Mouse (Mus musculus): ENCODE results near the gene Pla2g4e.

Pla2g4e gene

DNA sequence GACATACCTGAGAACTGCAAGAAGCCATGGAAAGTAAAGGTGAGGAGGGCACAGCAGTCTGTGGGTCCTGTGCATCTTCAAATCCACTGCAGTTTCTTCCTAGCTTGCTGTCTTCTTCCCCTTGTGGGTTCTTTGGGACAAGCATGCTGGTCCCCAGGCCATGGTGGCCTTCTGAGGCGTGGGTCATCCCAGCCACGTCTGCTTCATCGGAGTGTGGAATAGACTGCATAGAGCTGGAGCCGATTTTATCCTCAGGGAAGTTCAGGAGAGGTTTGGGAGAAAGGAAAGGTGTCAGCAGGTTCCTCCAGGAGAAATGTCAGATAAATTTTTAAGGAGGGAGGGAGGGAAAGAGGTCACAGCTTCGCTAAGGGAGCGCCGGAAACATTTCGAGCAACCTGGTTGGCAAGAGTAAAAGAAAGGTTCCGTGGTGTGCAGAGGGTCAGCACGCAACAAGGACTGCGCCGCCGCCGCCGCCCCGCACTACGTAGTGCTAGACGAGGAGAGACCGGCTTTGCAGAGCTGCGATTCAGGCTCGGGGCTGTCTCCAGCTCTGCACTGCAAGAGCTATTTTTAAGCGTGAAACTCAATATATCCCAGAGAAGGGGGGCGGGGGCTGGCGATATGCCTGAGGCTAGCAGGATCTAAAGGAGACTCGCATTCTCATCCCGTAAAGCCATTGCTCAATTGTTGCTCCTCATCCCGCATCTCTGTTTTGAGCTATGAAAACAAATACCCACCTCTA, at the start of gene Pla2g4e:
Gene Pla2g4e, minus strand, starts transcription at position 657 of the 742 bp plus-strand sequence.
- CTCF ChIA-PET: interaction anchor here (0.6 to 2.5 kb wide), 27 partner anchors 7 to 210 kb away, joined by 3 to 17 read pairs (median 3); no protein-coding TSS in a partner anchor
- POLR2A ChIA-PET: interaction anchor here (0.7 to 2.4 kb wide), 43 partner anchors 9 to 1398 kb away, joined by 3 to 13 read pairs (median 4); partner anchors contain the start of genes Adal (in 2 of the 4), Ehd4 (in 2 of the 4), Lcmt2 (in 2 of the 4) and Vps39 (in 1 of the 4)

DNA sequence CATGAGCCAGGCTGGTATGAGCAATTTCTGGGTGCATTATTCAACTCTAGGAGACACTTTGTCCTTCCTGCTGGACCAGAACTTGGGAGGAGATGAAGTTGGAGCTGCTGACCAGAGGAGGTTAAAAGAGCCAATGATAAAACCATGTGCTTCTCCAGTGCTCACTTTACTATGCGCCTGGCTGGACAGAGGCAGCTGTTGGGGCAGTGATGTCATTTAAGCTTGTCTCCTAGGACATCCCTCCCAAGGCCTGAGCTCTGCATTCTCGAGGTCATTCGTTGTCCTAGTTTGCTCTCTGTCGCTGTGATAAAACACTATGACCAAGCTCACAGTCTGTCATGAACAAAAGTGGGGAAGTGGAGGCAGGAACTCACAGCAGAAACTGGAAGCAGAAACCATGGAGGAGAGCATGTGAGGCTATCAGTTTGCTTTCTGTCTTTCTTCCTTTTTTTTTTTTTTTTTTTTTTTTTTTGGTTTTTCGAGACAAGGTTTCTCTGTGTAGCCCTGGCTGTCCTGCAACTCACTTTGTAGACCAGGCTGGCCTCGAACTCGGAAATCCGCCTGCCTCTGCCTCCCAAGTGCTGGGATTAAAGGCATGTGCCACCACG, 46.4 kb upstream of the Pla2g4e start:
- CTCF ChIA-PET: interaction anchor here in 3 of 4 experiments (0.9 to 1.4 kb wide), 4 partner anchors 11 to 118 kb away, joined by 3 to 7 read pairs (median 4); no protein-coding TSS in a partner anchor

GRCm38 (mm10) chr2:120288995-120289394, 43.9 kb upstream of the Pla2g4e start, which contains the start of gene Pla2g4d:
Gene Pla2g4d, minus strand, starts transcription at chr2:120289197.
- ChIA-PET POLR2A (no interaction called here), CTCF (interaction anchor here in 2 of 4 experiments (0.7 to 1.5 kb wide), 2 partner anchors 9 to 20 kb away, joined by 3 to 5 read pairs; no protein-coding TSS in a partner anchor)

More for the DNA sequence above, 46.4 kb upstream of the Pla2g4e start:
- POLR2A ChIA-PET: interaction anchor here in 3 of 4 experiments (0.6 to 1.2 kb wide), 4 partner anchors 8 to 317 kb away, joined by 3 to 7 read pairs (median 3); partner anchors contain the start of genes Haus2 (in 1 of the 3), Lrrc57 (in 1 of the 3) and Vps39 (in 1 of the 3)

DNA sequence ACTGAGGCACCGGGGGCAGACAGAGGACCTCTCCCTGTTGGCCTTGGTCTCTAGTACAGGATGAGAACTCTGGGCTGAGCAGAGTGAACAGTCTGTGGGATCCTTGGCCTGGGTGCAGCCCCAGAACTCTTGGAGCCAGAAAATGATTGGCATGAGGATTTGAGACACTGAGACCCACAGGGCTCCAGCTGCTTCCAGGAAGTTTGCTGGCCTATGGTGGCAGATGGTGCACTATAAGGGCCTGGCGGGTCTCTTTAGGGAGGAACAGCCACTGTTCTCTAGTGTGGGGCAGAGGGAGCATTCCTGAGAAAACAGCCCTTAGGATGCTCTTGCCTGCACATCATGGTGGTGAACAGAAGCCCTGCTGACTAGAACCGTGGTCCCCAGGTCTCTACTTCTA, 43.3 kb upstream of the Pla2g4e start:
- ChIA-PET CTCF (interaction anchor here in 2 of 4 experiments (0.7 to 1.5 kb wide), 2 partner anchors 8 to 20 kb away, joined by 3 to 5 read pairs; no protein-coding TSS in a partner anchor), POLR2A (no interaction called here)

DNA sequence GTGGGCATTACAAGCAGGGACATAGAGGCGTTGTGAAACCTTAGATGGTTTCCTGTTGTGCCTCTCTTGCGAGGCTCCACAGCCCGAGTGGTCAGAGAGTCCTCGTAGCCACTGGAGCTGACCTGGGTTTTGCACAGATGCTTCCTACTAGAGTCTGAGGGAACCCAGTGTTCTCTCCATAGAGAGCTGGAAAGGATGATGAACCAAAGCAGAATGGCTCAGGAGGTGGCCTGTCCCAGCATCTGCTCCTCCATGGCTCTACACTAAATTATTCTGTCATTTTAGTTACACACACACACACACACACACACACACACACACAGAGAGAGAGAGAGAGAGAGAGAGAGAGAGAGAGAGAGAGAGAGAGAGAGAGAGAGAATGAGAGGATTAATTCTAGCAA, 40.5 kb upstream of the Pla2g4e start:
- CTCF ChIA-PET: interaction anchor here in 3 of 4 experiments (0.6 to 2.4 kb wide), 4 partner anchors 17 to 519 kb away, joined by 3 to 11 read pairs (median 4); no protein-coding TSS in a partner anchor

GRCm38 (mm10) chr2:120284705-120285104, 39.6 kb upstream of the Pla2g4e start:
- CTCF ChIA-PET: interaction anchor here in 2 of 4 experiments (1.2 to 2.4 kb wide), 2 partner anchors 16 to 97 kb away, joined by 3 to 11 read pairs; no protein-coding TSS in a partner anchor
- POLR2A ChIA-PET: no interaction called here

More for the DNA sequence above, 40.5 kb upstream of the Pla2g4e start:
- POLR2A ChIA-PET: interaction anchor here in 1 of 4 experiments (0.7 kb wide), 1 partner anchor 9 kb away, joined by 4 read pairs; no protein-coding TSS in a partner anchor

GRCm38 (mm10) chr2:120284094-120284493, 39.0 kb upstream of the Pla2g4e start:
- ChIA-PET POLR2A (no interaction called here), CTCF (interaction anchor here in 1 of 4 experiments (1.2 to 2.4 kb wide), 2 partner anchors 15 to 110 kb away, joined by 4 to 11 read pairs; no protein-coding TSS in a partner anchor)

DNA sequence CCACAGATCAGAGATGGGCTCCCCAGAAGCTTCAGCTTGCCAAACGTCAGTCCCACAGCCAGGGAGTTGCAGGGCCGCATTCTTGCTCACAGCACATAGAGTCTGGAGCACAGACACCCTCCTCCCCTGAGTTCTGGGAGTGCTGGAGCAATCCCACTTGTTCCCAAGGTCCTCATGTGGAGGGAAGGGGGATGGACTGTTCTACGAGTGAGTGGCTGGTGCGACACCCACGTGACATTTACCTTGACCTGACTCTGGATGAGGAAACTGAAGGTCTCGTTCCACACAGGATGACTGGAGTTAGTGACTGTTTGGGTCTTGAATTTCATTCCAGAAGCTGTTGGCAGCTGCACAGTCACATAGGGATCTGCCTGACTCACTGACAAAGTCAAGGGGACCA, 38.4 kb upstream of the Pla2g4e start:
- ChIA-PET POLR2A (interaction anchor here in 2 of 4 experiments (0.9 to 1.2 kb wide), 2 partner anchors 8 to 69 kb away, joined by 3 read pairs; partner anchors contain the start of gene Vps39 (in 1 of the 2)), CTCF (interaction anchor here in 1 of 4 experiments (1.2 kb wide), 1 partner anchor 110 kb away, joined by 4 read pairs; no protein-coding TSS in a partner anchor)

- POLR2A ChIA-PET: interaction anchor here in 2 of 4 experiments (1.3 to 1.5 kb wide), 3 partner anchors 20 to 108 kb away, joined by 3 to 4 read pairs (median 3); no protein-coding TSS in a partner anchor
- CTCF ChIA-PET: interaction anchor here (0.6 to 3.7 kb wide), 31 partner anchors 10 to 477 kb away, joined by 3 to 64 read pairs (median 6); partner anchors contain the start of gene Pla2g4e (in 1 of the 4)
Measured at GRCm38 (mm10) chr2:120281221-120281620, 36.1 kb upstream of the Pla2g4e start.

- POLR2A ChIA-PET: interaction anchor here in 2 of 4 experiments (0.9 to 2.0 kb wide), 8 partner anchors 11 to 252 kb away, joined by 3 to 6 read pairs (median 3); partner anchors contain the start of genes Ehd4 (in 1 of the 2) and Vps39 (in 1 of the 2)
- CTCF ChIA-PET: interaction anchor here (0.6 to 3.7 kb wide), 83 partner anchors 9 to 475 kb away, joined by 3 to 64 read pairs (median 4); partner anchors contain the start of genes Ehd4 (in 2 of the 4), Pla2g4e (in 2 of the 4) and Pla2g4d (in 1 of the 4)
Measured at GRCm38 (mm10) chr2:120279961-120280360, 34.8 kb upstream of the Pla2g4e start.

GRCm38 (mm10) chr2:120276951-120277350, 31.8 kb upstream of the Pla2g4e start:
- CTCF ChIA-PET: interaction anchor here in 2 of 4 experiments (0.6 to 1.7 kb wide), 3 partner anchors 8 to 98 kb away, joined by 3 to 6 read pairs (median 4); no protein-coding TSS in a partner anchor
- POLR2A ChIA-PET: interaction anchor here in 1 of 4 experiments (1.2 kb wide), 1 partner anchor 8 kb away, joined by 5 read pairs; no protein-coding TSS in a partner anchor

DNA sequence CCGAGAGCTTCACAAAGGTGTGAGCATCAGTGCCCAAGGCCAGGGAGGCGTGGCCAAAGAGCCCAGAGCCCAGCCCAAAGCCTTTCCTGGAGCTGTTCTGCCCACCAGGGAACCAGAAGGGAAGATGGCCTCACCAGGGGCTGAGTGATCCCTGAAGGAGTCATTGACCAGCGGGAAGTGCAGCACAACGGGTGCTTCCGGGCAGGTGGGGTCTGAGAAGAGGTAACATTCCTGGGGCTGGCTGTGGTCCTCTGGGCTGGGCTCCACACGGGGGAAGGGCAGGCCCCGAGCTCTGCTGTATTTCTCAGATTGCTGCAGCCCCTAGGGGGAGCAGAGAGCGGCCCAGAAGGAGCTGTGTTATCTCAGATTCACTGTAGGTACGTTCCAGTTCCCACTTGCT, 23.5 kb upstream of the Pla2g4e start:
- ChIA-PET POLR2A (interaction anchor here in 2 of 4 experiments (0.6 to 2.0 kb wide), 19 partner anchors 9 to 479 kb away, joined by 3 to 13 read pairs (median 4); partner anchors contain the start of genes Pla2g4e (in 2 of the 2) and Vps39 (in 1 of the 2)), CTCF (interaction anchor here (0.5 to 3.5 kb wide), 63 partner anchors 9 to 833 kb away, joined by 3 to 64 read pairs (median 4); partner anchors contain the start of genes Pla2g4e (in 3 of the 4), Ehd4 (in 1 of the 4), Mapkbp1 (in 1 of the 4) and Pla2g4d (in 1 of the 4))

DNA sequence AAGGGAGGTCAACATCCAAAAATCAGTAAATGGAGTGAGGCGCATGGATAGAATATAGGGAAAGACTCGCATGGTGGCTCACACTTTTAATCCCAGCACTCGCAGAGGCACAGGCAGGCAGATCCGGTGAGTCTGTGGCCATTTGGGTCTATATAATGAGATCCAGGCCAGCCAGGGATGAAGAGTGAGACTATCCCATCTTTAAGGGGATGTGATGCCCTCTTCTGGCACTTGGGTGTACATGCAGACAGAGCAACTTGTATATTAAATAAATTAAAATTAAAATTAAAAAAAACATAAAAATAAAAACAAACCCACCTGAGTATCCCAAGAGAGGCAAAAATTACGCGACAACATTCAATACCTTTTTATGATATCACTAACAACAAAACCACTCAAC, 20.4 kb upstream of the Pla2g4e start:
- POLR2A ChIA-PET: no interaction called here
- CTCF ChIA-PET: interaction anchor here in 2 of 4 experiments (0.5 to 1.7 kb wide), 5 partner anchors 9 to 92 kb away, joined by 3 to 7 read pairs (median 4); no protein-coding TSS in a partner anchor

DNA sequence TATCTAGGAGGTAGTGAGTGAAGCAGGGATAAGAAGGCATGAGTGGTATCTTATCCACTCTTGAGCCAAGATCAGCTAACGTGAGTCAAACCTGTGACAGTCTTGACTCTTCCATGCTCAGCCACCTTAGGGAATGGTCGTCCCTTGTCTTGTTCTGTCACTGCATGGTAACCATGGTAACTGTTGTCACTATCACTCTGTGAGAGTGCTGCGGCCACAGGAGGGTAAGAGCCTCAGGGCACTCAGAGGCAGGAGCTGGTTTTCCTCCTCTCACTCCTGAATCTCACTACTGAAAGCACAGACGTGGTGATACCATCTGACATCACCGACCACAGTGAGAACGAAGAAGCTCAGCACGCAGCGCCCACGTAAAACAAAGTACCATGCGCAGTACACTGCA, 19.7 kb upstream of the Pla2g4e start:
- CTCF ChIA-PET: interaction anchor here in 2 of 4 experiments (0.5 to 1.7 kb wide), 5 partner anchors 10 to 91 kb away, joined by 3 to 7 read pairs (median 4); no protein-coding TSS in a partner anchor
- POLR2A ChIA-PET: interaction anchor here in 1 of 4 experiments (0.8 kb wide), 1 partner anchor 48 kb away, joined by 4 read pairs; no protein-coding TSS in a partner anchor

DNA sequence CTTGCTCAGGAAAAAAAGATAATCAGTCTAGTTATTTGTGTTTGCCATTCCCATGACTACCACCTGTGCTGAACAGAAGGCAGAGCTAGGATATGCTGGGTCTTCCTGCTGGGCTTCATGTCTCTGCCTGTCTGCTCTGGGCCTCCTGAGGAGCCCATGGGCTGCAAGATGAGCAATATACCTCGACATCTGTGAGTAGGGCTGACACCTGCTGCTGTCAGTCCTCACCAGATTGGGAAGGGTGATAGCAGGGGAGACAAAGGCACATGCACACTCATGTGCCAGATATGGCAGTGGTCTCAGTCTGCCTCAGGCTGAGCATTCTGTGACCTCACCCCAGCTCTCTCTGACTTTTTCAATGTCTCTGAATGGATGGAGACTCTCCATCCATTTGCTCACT, 17.7 kb upstream of the Pla2g4e start:
- POLR2A ChIA-PET: no interaction called here
- CTCF ChIA-PET: no interaction called here

GRCm38 (mm10) chr2:120261346-120261745, 16.2 kb upstream of the Pla2g4e start:
- ChIA-PET POLR2A (interaction anchor here in 1 of 4 experiments (0.5 to 1.1 kb wide), 3 partner anchors 11 to 66 kb away, joined by 3 to 6 read pairs (median 4); partner anchors contain the start of gene Pla2g4e), CTCF (interaction anchor here in 2 of 4 experiments (0.6 to 1.5 kb wide), 3 partner anchors 20 to 184 kb away, joined by 3 to 4 read pairs (median 4); no protein-coding TSS in a partner anchor)

- CTCF ChIA-PET: interaction anchor here in 3 of 4 experiments (0.7 to 1.3 kb wide), 3 partner anchors 11 to 24 kb away, joined by 3 to 4 read pairs (median 3); partner anchors contain the start of gene Pla2g4e (in 2 of the 3)
Measured at GRCm38 (mm10) chr2:120256259-120256658, 11.1 kb upstream of the Pla2g4e start.

More at GRCm38 (mm10) chr2:120256259-120256658, 11.1 kb upstream of the Pla2g4e start:
- POLR2A ChIA-PET: no interaction called here

All from embryonic stem cell, embryonic (primary cell).